Mouse (Mus musculus) stomach, postnatal 0 days (tissue): ENCODE data around the gene Hexim1.
A peak's percentile ranks its signal among the peaks of the same experiment; 100 is the strongest.

Experiments used
- CTCF ChIP-seq: IDR thresholded peaks from 2 replicates; pipeline ENCODE4 v1.5.1; 2016; ENCODE audit warnings: antibody characterized with exemption, low read depth, mild to moderate bottlenecking, moderate library complexity
- EP300 ChIP-seq: optimal IDR thresholded peaks from 2 replicates; pipeline ENCODE3; 2016; ENCODE audit warnings: antibody characterized with exemption

GRCm38 (mm10) chr11:103116959-103117590 is 1.0 kb downstream of the Hexim1 start:
- TF ChIP-seq CTCF (peak; percentile 84), EP300 (no peak)
